Mouse (Mus musculus): ENCODE results near the gene Pepd.
"Not testable (repeated sequence)": the region's sequence is repeated elsewhere in the genome, so short reads cannot be mapped to it uniquely, and the experiment has no call there.

Gene Pepd

GRCm38 (mm10) chr7:34933142-34933541 is 21.0 kb downstream of the Pepd start:
- DNase-seq: no peak

- no peak for DNase-seq
These were observed 24.2 kb downstream of the Pepd start for GRCm38 (mm10) chr7:34936347-34936746.

- no peak for DNase-seq
These were observed 26.6 kb downstream of the Pepd start for GRCm38 (mm10) chr7:34938636-34939261.

- peak; percentile 76 for DNase-seq
These were observed 27.2 kb downstream of the Pepd start for GRCm38 (mm10) chr7:34939262-34939951.

GRCm38 (mm10) chr7:34939952-34940312 is 27.8 kb downstream of the Pepd start:
- no peak for DNase-seq

GRCm38 (mm10) chr7:34943581-34944123 is 31.5 kb downstream of the Pepd start:
- DNase-seq: no peak

- no peak for DNase-seq
These were observed 34.2 kb downstream of the Pepd start for GRCm38 (mm10) chr7:34946269-34946925.

- DNase-seq: no peak
These were observed 42.4 kb downstream of the Pepd start for GRCm38 (mm10) chr7:34954548-34954947.

GRCm38 (mm10) chr7:34955295-34955694 is 43.1 kb downstream of the Pepd start:
- DNase-seq: no peak

GRCm38 (mm10) chr7:34957138-34957537 is 45.0 kb downstream of the Pepd start:
- DNase-seq: no peak

- DNase-seq: no peak
These were observed 51.9 kb downstream of the Pepd start for GRCm38 (mm10) chr7:34963889-34964645.

GRCm38 (mm10) chr7:34967362-34967761 is 55.2 kb downstream of the Pepd start:
- DNase-seq: no peak

GRCm38 (mm10) chr7:34968749-34969433 is 56.7 kb downstream of the Pepd start:
- DNase-seq: no peak

GRCm38 (mm10) chr7:34971826-34972225 is 59.6 kb downstream of the Pepd start:
- DNase-seq: no peak

GRCm38 (mm10) chr7:34972990-34973440 is 60.8 kb downstream of the Pepd start:
- no peak for DNase-seq

- no peak for DNase-seq
These were observed 61.7 kb downstream of the Pepd start for GRCm38 (mm10) chr7:34973877-34974276.

- DNase-seq: no peak
These were observed 63.7 kb downstream of the Pepd start for GRCm38 (mm10) chr7:34975913-34976312.

GRCm38 (mm10) chr7:34977403-34977802 is 65.2 kb downstream of the Pepd start:
- no peak for DNase-seq

- no peak for DNase-seq
These were observed 69.6 kb downstream of the Pepd start for GRCm38 (mm10) chr7:34981803-34982202.

GRCm38 (mm10) chr7:34982372-34982771 is 70.2 kb downstream of the Pepd start:
- DNase-seq: not testable (repeated sequence)

GRCm38 (mm10) chr7:34983702-34984475 is 71.7 kb downstream of the Pepd start:
- DNase-seq: no peak

Data from kidney, postnatal 14 days (tissue).